Mouse (Mus musculus) 3T3-L1 (cell line): ENCODE data around the gene Emilin2.

Experiments
- DNase-seq: peaks from one replicate; pipeline ENCODE4 v3.0.0-alpha.2; 2015; ENCODE audit warnings: low read depth, low spot score

Gene Emilin2

DNA sequence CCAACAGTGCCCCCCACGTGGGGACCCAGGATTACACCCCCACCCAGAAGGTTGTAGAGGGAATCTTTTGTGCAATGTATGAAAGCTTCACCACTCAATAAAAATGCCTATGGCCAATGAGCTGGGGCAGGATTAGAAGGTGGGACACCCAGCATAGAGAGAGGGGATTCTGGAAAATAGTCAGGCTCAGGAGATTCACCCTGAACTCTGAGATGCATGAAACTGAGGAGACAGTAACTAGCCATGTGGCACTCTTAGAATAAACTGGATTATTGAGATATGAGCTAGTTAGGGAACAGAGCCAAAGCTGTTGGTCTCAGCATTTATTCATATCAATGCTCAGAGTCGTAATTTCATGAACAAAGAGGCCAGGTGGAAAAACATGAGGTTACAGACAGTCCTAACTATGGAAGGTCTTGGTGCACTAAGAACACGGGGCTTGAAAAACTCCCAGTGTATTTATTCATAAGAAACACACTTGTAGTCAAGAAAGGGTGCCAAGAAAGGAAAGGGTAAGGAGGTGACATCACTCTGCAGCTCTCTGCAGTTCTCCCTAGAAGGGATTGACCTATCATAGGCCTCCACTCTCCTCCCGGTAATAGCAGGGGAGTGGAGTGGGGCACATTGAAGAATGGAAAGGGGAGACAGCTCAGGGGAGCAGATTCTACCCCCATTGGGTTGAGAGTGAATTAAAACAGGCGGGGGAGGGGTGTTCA, 46.3 kb downstream of the Emilin2 start:
- DNase-seq, result no peak

DNA sequence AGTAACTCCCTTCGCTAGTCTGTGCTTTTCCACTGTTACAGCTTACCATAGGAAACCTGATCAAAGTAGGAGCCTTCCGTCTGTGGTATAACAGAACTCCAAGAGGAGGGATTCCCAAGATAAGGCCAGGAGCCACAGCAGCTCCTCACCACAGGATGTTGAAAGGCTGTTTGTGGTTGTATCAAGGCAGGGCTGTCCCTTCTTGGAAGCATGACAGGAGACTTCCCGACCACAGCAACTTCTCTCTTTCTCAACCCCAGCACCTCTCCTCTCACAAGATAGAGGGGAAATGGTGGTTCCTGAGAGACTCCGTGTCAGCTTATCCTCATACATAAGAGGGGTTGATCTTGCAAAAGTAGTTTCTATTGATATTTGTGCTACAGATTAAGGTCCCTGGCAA, 47.0 kb downstream of the Emilin2 start:
- peak; percentile 65 for DNase-seq

DNA sequence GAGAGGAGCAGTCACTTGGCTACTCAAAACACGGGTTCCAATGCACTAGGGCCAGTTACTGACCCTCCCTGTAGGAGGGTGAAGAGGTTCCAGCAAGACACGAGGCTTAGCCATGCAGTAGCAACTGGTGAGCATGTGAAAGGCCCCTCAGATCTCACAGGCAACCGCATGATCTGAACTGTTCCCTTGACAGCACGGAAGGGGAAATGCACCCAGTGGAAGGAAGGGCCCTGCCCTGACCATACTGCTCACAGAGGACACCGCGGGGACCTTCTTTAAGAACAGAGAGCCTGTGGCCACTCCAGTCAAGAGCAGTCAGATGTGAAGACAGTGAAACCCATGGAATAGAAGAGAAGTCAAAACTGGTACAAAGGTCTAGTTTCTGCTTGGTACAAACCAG, 48.6 kb downstream of the Emilin2 start:
- no peak for DNase-seq

DNA sequence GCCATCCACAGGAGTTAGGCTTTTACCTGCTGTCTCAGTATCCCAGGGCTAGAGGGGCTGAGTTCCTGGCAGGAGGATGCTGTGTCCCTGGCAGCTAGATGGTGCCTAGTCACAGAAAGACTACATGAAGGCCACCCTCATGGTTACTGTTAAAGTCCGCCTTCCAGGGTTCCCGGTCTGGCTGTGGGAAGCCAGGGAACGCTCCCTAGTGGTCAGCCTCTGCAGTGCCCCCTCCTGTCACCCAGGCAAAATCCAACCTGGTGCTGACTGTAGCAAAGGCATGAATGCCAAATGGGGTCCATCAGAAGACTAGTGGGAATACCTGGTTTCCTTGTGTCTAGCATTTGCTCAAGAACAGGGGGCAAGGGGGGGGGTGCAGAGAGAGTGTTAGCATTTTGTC, 51.1 kb downstream of the Emilin2 start:
- no peak for DNase-seq

DNA sequence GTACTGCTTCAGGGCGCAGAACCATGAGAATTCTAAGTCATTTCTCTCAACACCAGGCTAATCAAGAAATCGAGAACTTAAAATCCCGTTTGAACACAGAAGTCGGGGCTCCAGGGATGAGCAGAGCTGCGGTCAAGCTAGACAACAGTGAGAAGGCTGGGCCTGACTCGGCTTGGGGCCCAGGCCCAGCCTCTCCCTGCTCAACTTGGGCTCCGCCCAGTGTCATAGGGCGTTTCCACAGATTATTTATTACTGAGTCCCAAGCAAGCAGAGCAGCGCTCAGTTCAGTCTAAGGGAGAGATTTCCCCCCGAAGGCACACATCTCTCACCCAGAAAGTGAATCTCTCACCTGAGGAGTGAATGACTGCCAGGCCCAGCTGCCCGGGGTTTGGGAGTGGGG, 52.1 kb downstream of the Emilin2 start:
- no peak for DNase-seq

DNA sequence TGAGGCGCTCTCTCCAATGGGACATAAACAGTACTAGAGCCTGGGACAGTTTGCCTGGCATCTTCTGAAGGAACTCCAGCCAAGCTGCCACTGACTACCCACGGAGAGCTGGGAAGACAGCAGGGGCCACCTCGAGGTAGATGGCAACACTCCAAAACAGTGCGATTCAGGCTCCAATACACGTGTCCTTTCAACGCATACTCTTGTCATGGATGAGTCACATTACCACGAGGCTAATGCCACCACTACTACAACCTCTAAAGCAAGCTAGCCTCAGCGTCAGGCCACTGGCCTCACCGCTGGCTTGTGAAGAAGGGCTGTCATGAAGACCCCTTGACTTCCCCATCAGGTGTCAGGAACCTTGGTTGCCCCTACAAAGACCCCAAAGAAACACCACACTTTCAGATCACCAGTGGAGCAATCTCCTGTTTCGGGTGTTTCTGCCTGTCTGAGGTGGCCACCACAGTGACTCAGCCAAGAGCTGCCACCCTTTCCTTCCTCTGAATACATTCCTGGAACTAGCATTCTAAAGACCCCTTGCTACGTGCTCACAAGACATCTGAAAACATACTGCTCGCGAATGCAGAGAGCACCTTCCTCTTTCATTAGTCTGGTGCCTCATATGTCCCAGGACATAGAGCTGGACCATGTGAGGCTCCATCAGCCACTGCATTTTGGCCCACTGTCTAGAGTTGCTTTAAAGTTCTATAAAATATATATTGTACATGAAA, 54.8 kb downstream of the Emilin2 start:
- DNase-seq, result peak; percentile 86

DNA sequence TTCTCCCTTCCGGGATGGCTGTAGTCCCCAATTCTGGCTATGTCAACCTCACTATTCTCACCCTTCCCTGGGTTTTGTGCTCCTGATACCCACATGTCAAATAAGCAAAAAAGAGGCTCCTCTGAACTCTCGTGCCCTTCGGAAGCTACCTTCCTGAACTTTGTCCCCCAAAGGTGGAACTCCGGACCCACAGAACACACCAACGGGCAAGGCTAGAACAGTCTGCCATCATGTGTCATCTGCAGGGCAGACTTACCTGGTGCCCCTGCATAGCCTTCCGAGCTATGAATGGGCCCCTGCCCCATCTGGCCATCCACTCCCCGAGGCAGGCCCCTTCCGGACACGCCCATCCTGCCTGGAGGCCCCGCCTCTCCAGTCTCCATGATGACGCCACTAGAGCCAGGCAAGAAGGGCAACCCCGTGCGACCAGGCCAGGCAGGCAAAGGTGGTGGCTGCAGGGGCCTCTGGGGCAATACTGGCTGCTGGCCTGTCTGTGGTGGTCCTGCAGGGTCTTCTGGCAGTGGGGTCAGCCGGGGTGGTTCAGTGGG, 55.6 kb downstream of the Emilin2 start:
- DNase-seq, result no peak

DNA sequence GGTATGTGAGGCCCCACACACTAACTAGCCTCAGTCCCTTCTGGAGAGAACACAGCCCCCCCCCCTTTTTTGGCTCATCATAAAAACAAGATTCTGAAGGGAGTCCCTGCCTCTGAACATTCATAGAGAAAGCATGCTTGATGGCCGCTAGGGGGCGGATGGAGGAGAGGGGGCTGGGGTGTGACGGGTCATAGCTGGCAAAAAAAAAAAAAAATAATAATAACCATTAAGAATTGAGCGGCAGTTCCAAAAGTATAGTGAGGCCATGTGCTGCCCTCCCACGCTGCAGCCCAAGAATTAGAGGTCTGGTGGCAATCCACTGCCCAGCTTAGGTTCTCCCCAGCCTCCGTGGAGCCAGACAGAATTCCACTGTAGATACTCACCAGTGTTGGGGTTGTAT, 57.0 kb downstream of the Emilin2 start:
- DNase-seq, result peak; percentile 58

DNA sequence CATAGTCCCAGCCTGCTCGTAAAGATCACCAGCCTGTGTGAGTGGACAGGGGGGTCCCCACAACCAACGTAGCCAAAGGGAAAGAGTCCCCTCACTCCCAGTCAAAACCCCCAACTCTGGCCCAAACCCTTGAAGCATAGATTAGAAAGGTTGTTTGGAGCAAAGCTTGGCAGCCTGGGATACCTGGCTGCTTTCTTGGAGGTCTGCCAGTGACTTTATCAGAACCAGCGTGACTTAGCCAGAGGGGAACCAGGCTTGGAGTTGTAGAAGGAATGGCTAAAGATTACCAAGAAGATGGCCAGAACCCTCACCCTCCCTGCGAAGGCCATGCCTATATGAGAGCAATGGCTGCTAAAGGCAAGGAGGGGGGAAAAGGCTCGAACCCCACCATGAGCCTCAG, 57.7 kb downstream of the Emilin2 start:
- DNase-seq, result no peak

DNA sequence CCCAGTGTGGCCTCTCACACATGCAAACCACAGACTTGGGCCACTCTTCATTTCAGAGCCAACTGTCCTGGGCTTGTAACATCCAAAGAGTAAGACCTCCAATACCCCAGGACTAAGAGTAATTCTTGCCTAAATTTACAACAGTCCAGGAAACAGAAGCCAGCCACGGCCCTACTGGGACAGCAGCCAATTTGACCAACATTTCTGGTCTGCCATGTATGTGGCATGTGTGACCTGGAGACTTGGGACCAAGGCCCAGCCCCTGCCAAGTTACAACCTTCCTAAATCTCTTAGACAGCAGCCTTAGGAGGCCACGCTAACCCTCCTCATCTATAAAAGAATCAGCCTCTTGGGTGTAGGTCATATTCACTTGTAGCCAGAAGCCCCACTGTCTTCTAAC, 58.4 kb downstream of the Emilin2 start:
- no peak for DNase-seq

DNA sequence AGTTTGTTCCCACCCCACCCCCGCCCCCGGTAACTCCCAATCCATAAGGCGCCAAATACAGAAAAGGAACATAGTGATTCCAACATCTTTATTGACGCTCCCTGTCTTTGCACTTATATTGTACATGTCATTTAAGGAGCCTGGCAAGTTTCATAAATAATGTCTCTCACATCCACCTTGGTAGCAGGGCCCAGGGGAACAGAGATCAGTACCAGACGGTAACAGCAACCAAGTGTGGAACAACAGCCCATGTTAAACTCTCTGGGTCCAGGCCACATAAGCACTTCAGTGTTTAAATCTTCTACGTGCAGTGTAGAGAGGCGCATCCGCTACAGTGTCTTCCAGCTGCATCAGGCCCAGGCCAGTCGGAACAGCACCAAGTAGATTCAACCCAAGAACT, 59.7 kb downstream of the Emilin2 start:
- no peak for DNase-seq

DNA sequence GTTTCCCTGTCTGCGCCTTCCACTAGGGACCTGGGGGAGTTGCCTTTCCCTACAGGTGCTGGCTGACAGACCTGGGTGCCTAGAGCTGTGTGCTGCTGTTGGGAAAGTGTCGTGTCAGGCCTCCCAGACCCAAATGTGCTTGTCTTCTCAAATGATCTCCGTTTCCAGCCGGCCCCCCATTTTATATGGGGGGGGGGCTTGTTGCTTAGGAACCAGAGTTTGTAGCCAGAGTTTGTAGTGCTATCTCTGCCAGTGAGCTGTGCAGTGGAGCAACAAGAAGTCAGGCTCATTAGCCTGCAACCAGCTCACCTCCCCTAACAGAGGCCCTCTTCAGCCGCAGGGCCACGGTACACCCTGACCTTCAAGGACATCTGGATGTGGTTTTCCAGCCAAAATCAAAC, 60.2 kb downstream of the Emilin2 start:
- DNase-seq, result no peak

DNA sequence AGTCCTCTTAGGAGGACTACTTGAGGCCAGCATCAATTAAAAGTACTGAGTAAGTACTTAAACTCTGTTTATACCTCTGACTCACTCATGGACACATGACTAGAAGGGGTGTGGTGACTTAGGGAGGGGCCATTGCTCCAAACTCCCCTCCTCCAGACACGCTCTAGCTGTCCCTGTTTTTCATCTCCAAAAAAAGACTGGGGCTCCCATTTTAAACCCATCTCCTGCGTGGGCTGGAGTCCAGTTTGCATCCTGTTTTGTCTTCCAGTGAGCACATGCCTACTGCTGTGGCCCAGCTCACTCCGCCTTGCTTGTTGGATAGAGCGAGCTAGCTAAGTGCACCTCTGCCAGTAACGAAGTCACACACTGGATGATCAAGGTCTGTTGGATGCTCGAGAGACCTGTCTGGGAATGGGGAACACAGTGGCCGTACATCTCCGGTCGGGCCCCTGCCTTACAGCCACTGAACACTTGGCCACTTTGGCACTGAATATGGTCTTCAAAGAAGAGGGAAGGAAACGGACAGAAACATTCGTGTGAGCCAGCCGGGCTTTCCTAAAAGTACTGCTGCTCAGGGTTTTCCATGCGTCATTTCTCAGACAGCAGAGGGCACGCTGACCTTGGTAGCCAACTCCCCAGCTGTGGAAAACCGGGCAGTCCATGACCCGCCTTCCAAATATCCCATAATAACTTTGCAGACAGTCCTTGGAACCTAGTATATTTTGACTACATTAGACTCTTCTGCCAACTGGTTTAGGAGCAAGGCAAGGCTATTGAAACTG, 60.8 kb downstream of the Emilin2 start:
- peak; percentile 77 for DNase-seq

DNA sequence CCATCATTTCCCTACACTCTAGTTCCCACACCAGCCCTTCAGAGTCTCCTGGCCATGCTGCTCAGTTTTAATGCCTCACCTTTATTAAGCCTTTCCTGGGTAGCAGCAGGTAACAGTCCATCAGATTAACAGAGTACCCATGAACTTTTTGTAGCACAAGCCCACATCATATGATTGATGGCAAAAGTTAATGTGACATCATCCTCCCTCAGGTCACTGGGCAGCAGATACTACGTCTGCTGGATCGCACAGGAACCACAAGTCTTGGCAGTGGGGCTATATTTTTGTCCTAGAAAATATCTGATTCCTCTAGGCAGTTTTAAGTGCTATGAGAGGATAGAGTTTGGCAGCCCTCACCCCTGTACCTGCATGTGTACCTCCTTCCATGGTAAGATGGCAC, 61.7 kb downstream of the Emilin2 start:
- DNase-seq, result peak; percentile 80

DNA sequence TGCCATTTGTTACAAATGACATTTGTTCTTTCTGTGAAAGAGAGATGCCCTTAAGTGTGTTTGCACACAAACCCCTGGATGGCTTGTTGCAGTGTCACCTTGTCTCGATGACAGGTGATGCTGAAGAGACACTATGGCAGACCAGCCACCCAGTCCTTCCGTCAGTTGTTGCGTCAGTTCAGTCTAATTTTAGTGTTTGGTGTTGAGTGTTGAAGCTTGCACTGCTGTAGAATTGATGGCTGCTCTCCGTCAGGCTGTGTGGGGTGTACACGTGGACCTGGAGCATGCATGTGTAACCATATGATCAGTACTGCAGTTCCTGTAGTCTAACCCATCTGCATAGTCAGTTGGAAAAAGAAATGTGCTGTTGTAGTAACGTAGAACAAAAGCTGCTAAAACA, 62.8 kb downstream of the Emilin2 start:
- no peak for DNase-seq

DNA sequence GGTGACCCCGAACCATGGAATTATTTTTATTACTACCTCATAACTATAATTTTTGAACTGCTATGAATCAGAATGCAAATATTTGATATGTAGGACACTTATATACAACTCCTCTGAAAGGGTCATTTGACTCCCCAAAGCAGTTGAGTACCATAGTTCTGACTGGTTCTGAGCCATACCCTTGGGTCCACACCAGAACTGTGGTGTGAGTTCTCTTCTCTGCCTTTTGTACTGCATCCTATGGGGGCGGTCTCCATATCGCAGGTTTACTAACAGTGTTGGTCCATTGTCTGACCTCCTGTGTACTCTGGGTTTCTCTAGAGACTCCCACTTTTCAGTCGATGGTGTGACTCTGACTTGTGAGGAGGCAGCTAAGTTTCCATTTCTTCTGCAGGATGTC, 65.8 kb downstream of the Emilin2 start:
- DNase-seq, result no peak

DNA sequence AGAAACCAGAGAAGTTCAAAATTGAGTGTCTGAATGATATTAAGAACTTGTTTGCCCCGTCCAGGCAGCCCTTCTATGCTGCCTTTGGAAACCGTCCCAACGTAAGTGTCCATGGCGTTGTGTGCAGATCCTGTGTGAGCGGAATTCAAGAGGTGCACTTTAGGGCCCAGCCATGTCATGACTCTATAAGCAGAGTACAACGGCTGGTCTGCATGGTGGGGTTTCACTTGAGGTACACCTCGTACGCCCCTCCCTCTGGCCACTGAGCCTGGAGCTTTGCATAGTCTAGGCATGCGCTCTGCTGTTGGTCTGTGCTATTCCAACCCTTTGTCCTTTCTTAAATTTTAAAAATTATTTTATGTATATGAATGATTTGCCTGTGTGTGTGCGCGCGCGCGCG, 66.6 kb downstream of the Emilin2 start:
- no peak for DNase-seq

DNA sequence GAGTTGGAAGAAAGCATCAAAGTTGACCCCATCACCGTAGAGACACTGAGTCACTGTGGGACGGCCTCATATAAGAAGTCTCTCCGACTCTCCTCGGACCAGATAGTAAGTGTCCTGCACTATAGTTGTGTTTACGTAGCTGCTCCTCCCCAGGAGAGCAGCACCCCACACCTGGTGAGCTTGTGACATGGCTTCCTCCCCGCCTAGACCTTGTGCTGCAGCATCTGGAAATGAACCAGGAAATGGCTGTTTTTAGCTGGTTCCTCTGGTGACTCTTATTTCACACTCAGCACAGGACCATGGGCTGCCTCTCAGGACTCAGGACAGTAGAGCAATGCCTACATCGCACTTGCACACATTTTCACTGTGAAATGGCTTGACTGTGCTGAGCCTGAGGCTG, 69.1 kb downstream of the Emilin2 start:
- DNase-seq, result no peak

DNA sequence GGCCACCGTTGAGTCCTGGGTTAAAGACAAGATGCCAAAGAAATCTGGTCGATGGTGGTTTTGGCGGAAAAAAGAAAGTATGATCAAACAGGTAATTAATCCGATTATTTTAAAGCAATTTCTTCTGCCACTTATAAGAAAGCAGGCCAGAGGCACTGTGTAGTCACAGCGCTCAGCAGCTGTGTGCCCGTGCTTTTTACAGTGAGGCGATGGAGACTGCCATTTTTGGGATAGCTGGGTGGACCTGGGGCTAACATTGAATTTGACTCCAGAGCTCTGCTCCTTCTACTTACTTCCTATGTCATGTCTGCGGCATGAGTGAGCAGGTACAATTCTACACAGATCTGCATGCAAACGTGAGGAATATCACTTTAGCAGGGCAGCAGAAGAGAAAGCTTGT, 71.0 kb downstream of the Emilin2 start:
- no peak for DNase-seq

DNA sequence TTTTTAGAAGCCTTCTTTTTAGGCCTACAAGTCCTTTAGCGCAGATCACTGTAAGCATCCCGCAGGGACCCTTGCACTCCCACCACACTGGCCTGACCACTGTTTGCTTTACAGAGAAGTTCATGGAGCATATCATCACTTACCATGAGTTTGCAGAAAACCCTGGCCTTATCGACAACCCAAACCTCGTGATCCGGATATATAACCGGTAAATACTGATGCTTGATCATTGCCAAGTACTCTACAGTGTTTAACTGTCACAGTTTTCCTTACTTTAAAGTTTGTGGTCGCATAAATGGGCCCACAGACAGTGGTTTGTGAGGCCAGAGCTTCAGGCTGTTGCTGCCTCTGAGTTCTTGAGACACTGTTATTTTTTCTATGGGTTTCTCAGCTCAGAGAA, 73.3 kb downstream of the Emilin2 start:
- DNase-seq, result no peak

DNA sequence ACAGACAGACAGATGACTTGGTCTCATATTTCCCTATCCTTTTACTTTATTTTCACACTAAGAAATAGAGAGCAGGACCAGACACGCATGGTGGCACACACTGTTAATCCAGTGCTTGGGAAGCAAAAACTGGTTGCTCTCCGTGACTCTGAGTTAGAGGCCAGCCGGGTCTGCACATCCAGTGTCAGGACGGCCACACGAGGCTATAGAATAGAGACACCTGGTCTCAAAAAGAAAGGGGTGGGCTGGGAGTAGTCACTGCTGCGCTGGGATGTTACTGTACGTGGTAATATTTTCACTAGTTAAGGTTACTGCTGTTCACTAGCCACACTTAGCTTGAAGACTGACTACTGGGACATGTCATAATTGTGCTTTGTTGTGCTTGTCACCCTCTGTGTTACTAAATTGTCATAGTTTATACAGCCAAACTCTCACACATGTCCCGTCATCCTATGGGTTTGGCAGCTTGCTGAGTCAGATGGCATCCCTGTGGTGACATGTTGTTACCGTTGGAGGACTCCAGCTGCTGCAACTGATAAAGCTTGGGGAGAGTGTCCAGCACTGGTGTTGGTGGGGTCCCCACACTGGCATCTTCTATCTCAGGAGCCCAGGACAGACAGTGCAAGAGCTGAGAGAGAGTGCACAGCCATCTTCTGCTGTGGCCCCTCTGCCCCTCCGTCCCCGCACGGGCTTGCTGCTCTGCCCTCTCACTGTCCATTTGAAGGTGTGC, 76.4 kb downstream of the Emilin2 start:
- DNase-seq, result no peak
